Mouse (Mus musculus) heart, embryonic 16.5 days (tissue): ENCODE measurements around the gene Prr7. TPM values are rescaled to one million over a fixed set of nuclear protein-coding genes. Genes with fewer than 3 reads are reported as not detected.

Experiments
- ATAC-seq: fragments of 200-750 bp; cut with Nextera tagmentation; replicated peaks from 2 replicates; pipeline ENCODE4 v1.8.0; 2017; ENCODE audit warnings: moderate number of reproducible peaks; ENCODE audit not compliant: insufficient read depth, low FRiP score; ENCODE audit errors: extremely low read depth
- H3K27ac ChIP-seq: fragments of 300-500 bp; sonication (generic); 2 replicates; pipeline ENCODE4 v1.5.1; 2014; ENCODE audit warnings: mild to moderate bottlenecking, low read length, control low read depth, moderate library complexity
- H3K27me3 ChIP-seq: fragments of 300-500 bp; sonication (generic); 2 replicates; pipeline ENCODE4 v1.6.1; 2014; ENCODE audit warnings: low read length, mixed read lengths; ENCODE audit not compliant: control insufficient read depth, insufficient read depth
- H3K36me3 ChIP-seq: fragments of 300-500 bp; sonication (generic); 2 replicates; pipeline ENCODE4 v1.6.1; 2014; ENCODE audit not compliant: control insufficient read depth, insufficient read depth
- H3K4me1 ChIP-seq: fragments of 300-500 bp; sonication (generic); 2 replicates; pipeline ENCODE4 v1.6.1; 2014; ENCODE audit warnings: low read length, mixed read lengths; ENCODE audit not compliant: control insufficient read depth, insufficient read depth
- H3K4me2 ChIP-seq: fragments of 300-500 bp; sonication (generic); 2 replicates; pipeline ENCODE4 v1.6.1; 2014; ENCODE audit warnings: low read depth, mild to moderate bottlenecking, control low read depth, low read length
- H3K4me3 ChIP-seq: fragments of 300-500 bp; sonication (generic); 2 replicates; pipeline ENCODE4 v1.5.1; 2014; ENCODE audit warnings: mild to moderate bottlenecking, control low read depth, low read length
- H3K9ac ChIP-seq: fragments of 300-500 bp; sonication (generic); 2 replicates; pipeline ENCODE4 v1.6.1; 2014; ENCODE audit warnings: low read length, control low read depth
- H3K9me3 ChIP-seq: fragments of 300-500 bp; sonication (generic); replicated peaks from 2 replicates; pipeline ENCODE4 v1.6.1; 2016; ENCODE audit warnings: low read length; ENCODE audit not compliant: control insufficient read depth
- WGBS: fragments of 180-500 bp; shearing (Covaris S2); extraction: QIAGEN DNeasy Blood & Tissue Kit; methylation state at CpG from one replicate; pipeline ENCODE4 v1.1.7; 2014; 5-methylcytosine and 5-hydroxymethylcytosine counted together
- microRNA-seq: library from miRNA; unstranded; fragments of <30 nt; microRNA quantifications from one replicate; pipeline ENCODE4, GENCODE M21; 2017
- polyA plus RNA-seq: library from polyadenylated mRNA; unstranded; fragments of >200 nt; fragmentation: Nextera tagmentation; extraction: Ambion mirVana; gene quantifications from 2 replicates; pipeline ENCODE4 v1.2.1, GENCODE M21; 2015

Gene Prr7
- polyA plus RNA-seq, 1 experiment from 2014 or later, result 0.28 TPM

DNA sequence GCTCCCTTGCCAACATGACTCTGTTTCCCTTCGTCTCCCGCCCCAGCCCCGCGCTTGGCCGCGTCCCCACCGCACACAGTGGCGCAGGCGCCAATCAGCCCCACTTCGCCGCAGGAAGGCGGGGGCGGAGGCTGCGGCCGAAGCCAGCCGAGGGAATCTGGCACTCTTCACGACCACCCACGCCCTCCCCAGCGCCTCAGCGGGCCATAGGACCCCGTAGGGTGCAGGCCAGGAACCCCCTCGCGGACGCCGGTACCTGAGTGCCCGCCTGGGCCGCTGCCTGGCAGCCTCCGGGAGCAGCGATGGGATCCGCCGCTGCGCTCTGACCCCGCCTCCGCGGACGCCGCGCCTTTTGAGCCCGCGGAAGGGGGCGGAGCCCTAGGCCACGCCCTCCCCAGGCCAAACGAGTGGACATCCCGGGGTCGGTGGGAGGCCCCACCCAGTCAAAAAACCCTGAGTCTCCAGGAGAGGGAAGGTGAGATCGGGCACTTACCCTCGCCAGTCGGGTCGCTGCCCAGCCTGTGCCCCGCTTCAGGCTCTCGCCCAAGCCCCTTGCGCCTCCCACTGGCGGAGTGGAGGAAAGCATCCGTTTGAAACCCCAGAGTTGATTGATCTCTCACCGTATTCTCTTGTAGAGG is 49.2 kb downstream of the Prr7 start, which contains the start of gene Pdlim7:
TSS of gene Pdlim7 (minus strand) at position 566 of the 638 bp plus-strand sequence.
- peak; percentile 50 for ATAC-seq
- Histone ChIP-seq H3K27me3 (peaks cover 15% of the 10 kb centered on the region), H3K27ac (peak within 1 kb of the TSS; percentile 94), H3K4me1 (peaks cover 34% of the 10 kb centered on the region), H3K9ac (peak within 1 kb of the TSS; percentile 90), H3K4me2 (peak within 1 kb of the TSS; percentile 84), H3K36me3 (peaks cover 16% of the 10 kb centered on the region), H3K9me3 (no peaks in the 10 kb centered on the region), H3K4me3 (peak within 1 kb of the TSS; percentile 82)
- under 1% methylated on average over 55 of the region's 55 CpGs for WGBS

DNA sequence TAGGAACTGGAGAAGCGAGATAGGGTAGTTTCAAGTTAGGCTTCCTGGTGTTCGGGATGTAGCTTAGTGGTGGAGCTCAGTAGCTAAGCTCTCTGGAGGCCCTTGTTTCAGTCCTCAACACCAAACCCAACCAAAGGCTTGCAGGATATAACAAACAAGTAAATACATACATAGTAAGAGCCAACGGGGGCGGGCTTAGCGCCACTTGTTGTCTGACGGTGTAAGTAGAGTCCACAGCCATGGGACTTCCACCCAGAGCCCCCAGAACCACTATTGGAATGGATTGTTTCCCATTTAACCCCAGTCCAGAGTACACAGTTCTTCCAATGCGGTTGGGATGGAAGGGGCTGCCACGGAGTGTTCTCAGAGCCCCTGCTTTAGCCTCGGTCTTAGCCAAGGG is 49.8 kb downstream of the Prr7 start:
- H3K4me3 ChIP-seq, result peak overlapping the region; percentile 82
- peaks cover 10% of the 10 kb centered on the region for H3K36me3 ChIP-seq
- no peaks in the 10 kb centered on the region for H3K9me3 ChIP-seq
- H3K9ac ChIP-seq, result peak overlapping the region; percentile 90
- H3K27ac ChIP-seq, result no peak overlapping the region
- H3K27me3 ChIP-seq, result peaks cover 15% of the 10 kb centered on the region
- H3K4me2 ChIP-seq, result peak overlapping the region; percentile 84
- ATAC-seq, result no peak
- WGBS, result 36% methylated on average over 9 of the region's 9 CpGs
- peaks cover 34% of the 10 kb centered on the region for H3K4me1 ChIP-seq

DNA sequence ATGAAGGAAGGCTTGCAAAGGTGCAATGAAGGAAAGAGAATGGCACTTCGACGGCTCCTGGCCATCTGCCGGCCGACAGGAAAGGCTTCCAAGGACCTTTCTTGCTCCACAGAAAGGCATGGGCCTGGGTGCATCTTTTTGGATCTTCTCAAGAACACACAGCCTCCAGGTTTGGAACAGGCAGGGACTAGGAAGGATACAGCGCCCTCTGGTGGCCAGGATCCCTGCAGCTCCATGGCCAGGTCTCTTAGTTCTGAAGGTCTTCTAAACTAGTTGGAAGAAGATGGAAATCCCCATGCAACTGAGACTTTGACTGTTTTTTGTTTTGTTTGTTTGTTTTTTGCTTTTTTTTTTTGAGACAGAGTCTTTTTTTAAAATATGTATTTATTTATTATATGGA is 52.9 kb downstream of the Prr7 start:
- no peak for ATAC-seq
- peaks cover 15% of the 10 kb centered on the region for H3K27me3 ChIP-seq
- H3K9me3 ChIP-seq, result no peaks in the 10 kb centered on the region
- H3K4me1 ChIP-seq, result peaks cover 4% of the 10 kb centered on the region
- no peak overlapping the region for H3K27ac ChIP-seq
- WGBS, result 6% methylated on average over 5 of the region's 5 CpGs
- H3K9ac ChIP-seq, result no peak overlapping the region
- no peak overlapping the region for H3K4me3 ChIP-seq
- H3K4me2 ChIP-seq, result no peak overlapping the region
- H3K36me3 ChIP-seq, result no peaks in the 10 kb centered on the region

DNA sequence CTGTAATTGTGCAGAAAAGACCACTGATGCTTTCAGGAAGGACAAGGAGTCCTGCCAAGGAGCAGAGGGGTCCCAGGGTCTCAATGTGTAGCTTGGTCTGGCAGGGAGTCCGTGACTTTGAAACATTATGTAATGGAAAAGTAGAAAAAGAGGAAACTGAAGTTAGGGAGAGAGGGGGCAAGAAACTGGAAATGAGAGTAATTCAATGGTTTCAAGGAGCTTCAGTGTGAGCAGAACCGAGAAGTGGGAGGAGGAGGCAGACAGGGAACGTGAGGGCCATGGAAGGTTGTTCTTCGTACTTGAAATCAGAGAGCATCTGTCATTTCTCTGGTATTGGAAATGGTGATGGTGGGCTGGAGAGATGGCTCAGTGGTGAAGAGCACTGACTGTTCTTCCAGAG is 55.5 kb downstream of the Prr7 start:
- no peak for ATAC-seq
- Histone ChIP-seq H3K27ac (no peak overlapping the region), H3K9ac (no peak overlapping the region), H3K4me2 (no peak overlapping the region), H3K9me3 (no peaks in the 10 kb centered on the region), H3K4me1 (no peaks in the 10 kb centered on the region; the same call in 1 of the 2 replicates), H3K4me3 (no peak overlapping the region), H3K36me3 (no peaks in the 10 kb centered on the region), H3K27me3 (peaks cover 15% of the 10 kb centered on the region)
- 57% methylated on average over 4 of the region's 4 CpGs for WGBS

DNA sequence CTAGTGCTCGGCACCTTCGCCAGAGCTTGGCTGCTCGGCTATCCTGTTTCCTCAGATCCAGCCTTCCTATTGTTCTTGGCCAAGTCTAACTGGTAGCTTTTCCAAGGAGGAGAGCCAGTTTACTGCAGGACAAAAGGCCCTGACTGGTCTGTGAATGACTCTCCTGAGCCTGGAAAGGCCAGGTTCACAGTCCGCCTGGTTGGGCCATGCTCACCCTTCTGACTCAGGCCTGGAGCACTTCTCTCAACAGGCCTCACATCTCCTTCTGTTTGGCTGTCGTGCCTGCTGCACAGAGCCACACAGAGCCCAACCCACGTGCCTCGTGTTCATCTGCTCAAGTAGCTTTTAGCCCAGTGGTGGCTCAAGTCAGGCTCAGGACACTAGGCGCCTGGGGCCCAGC is 58.7 kb downstream of the Prr7 start:
- Histone ChIP-seq H3K27me3 (peaks cover 3% of the 10 kb centered on the region; the same call in 1 of the 2 replicates), H3K9me3 (no peaks in the 10 kb centered on the region), H3K9ac (no peak overlapping the region), H3K4me2 (no peak overlapping the region), H3K4me3 (no peak overlapping the region), H3K4me1 (no peaks in the 10 kb centered on the region; the same call in 1 of the 2 replicates), H3K27ac (peak overlapping the region; percentile 80), H3K36me3 (no peaks in the 10 kb centered on the region)
- 45% methylated on average over 8 of the region's 8 CpGs for WGBS
- peak; percentile 28; the same call in 1 of the 2 replicates for ATAC-seq

Small RNA genes lying within 50 kb of the gene (microRNA-seq; reads per million reads assigned to microRNA genes)
- gene Mir6943 (not detected), gene Mir6944 (16.7 reads per million, percentile 32 among the genes with 10 or more reads in this experiment), gene Mir6945 (4.7 reads per million, percentile 18 among the genes with 10 or more reads in this experiment)

Other genes starting within 250 kb of the Prr7 start
- 339 and 346 TPM in 2 replicates for gene Prelid1, start 143.8 kb upstream of the Prr7 start, polyA plus RNA-seq
- 67.4 and 74.8 TPM in 2 replicates for gene Rab24, start 142.3 kb upstream of the Prr7 start, polyA plus RNA-seq
- 29.2 and 29.4 TPM in 2 replicates for gene Mxd3, start 134.4 kb upstream of the Prr7 start, polyA plus RNA-seq
- gene Lman2, start 101.5 kb upstream of the Prr7 start, polyA plus RNA-seq, result 84.2 and 84.5 TPM in 2 replicates
- 1.4 and 2.4 TPM in 2 replicates for gene Rgs14, start 94.5 kb upstream of the Prr7 start, polyA plus RNA-seq
- not detected in 2 replicates for gene Slc34a1, start 66.1 kb upstream of the Prr7 start, polyA plus RNA-seq
- not detected in 2 replicates for gene Pfn3, start 49.0 kb upstream of the Prr7 start, polyA plus RNA-seq
- gene F12, start 37.5 kb upstream of the Prr7 start, polyA plus RNA-seq, result 0.25 TPM in 1 of 2 replicates, not detected in the other
- 11.4 and 19.4 TPM in 2 replicates for gene Grk6, start 19.2 kb upstream of the Prr7 start, polyA plus RNA-seq
- gene Dbn1, start 23.8 kb downstream of the Prr7 start, polyA plus RNA-seq, result 59.4 and 62.5 TPM in 2 replicates
- 229 and 248 TPM in 2 replicates for gene Pdlim7, start 49.4 kb downstream of the Prr7 start, polyA plus RNA-seq
- 1.9 and 2.2 TPM in 2 replicates for gene Dok3, start 65.0 kb downstream of the Prr7 start, polyA plus RNA-seq
- 31.9 and 32.1 TPM in 2 replicates for gene Ddx41, start 72.4 kb downstream of the Prr7 start, polyA plus RNA-seq
- 22.6 and 23.9 TPM in 2 replicates for gene Fam193b, start 106.9 kb downstream of the Prr7 start, polyA plus RNA-seq
- gene Tmed9, start 109.5 kb downstream of the Prr7 start, polyA plus RNA-seq, result 99.9 and 110 TPM in 2 replicates
- 18.1 and 18.9 TPM in 2 replicates for gene B4galt7, start 135.6 kb downstream of the Prr7 start, polyA plus RNA-seq
- gene Caml, start 158.7 kb downstream of the Prr7 start, polyA plus RNA-seq, result 35.6 and 39.9 TPM in 2 replicates
- gene Ddx46, start 170.8 kb downstream of the Prr7 start, polyA plus RNA-seq, result 20.5 and 21.4 TPM in 2 replicates
- gene B230219D22Rik, start 228.9 kb downstream of the Prr7 start, polyA plus RNA-seq, result 49.3 and 51.4 TPM in 2 replicates